Mouse (Mus musculus): ENCODE data around the gene Hist1h2ag. TPM values are rescaled to one million over a fixed set of nuclear protein-coding genes. Genes with fewer than 3 reads are reported as not detected.

The Hist1h2ag gene
- total RNA-seq, 2 experiments from 2014 or later: 3.7 to 705 TPM

DNA sequence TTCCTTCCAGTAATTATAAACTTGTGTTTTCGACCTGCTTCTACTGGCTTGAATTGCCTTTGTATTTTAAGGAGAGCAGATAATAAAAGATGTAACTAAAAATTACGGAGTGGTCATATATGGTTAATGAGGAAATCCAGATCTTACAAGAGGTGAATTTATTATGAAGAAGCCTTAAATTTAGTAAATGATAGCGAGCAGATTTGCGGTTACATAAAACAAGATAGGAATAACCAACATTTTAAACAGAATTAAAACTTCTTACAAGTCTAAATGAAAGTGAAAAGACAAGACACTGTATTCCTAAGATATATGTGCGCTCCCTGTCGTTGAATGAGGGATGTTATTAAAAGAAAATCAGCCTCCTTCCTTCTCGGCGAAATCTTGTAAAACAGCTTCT, 47.8 kb downstream of the Hist1h2ag start:
- no peak for ATAC-seq (replicated peaks; ENCODE audit: low FRiP score, poor library complexity, severe bottlenecking)

DNA sequence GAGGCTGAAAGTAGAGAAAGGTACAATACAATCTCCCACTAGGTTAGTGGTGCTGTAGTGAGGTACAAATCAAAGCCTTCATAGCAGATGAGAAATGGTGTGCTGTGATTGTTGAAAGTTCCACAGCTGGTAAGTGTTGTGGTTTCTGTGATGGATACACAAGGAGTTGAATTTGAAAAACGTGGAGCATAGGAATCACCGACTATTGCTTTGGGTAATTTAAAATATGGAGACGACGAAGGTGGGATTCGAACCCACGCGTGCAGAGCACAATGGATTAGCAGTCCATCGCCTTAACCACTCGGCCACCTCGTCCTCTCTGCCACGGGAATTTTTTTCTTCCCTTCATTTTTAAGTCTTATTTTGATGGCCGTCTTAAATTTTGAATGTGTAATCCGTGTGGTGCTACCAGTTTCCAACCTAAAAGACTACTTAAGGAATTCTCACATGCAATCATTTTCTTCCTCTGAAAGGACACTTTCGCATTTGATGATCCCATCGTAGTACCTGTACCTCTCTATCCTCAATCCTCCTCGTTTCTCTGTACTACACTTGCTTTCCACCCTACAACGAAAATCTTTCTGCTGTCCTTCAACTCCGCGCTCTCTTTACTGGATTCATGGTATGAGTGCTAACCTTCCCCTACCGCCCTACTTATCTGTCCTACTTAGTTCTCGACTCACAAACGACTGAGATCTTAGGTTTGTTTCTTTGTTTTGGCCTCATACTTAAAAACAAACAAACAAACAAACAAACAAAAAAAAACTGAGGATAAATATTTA, 48.6 kb downstream of the Hist1h2ag start:
- ATAC-seq (replicated peaks; ENCODE audit: low FRiP score, poor library complexity, severe bottlenecking): no peak

GRCm38 (mm10) chr13:21992550-21992949, 50.2 kb downstream of the Hist1h2ag start:
- no peak for ATAC-seq (replicated peaks; ENCODE audit: low FRiP score, poor library complexity, severe bottlenecking)

Other genes with a start within 250 kb of the Hist1h2ag start
- 197 and 261 TPM in 2 replicates for gene Hist1h2bq, start 232.7 kb downstream of the Hist1h2ag start, total RNA-seq (2015; ENCODE audit: low replicate concordance)
- gene Hist1h2bq, start 232.7 kb downstream of the Hist1h2ag start, total RNA-seq (2017; ENCODE audit: low replicate concordance): 24.3 and 156 TPM in 2 replicates
- 63.1 and 86.1 TPM in 2 replicates for gene Hist1h2ao, start 232.5 kb downstream of the Hist1h2ag start, total RNA-seq (2015; ENCODE audit: low replicate concordance)
- gene Hist1h2ao, start 232.5 kb downstream of the Hist1h2ag start, total RNA-seq (2017; ENCODE audit: low replicate concordance): 517 TPM in 1 of 2 replicates, not detected in the other
- 71.7 and 77.6 TPM in 2 replicates for gene Hist1h4m, start 231.2 kb downstream of the Hist1h2ag start, total RNA-seq (2015; ENCODE audit: low replicate concordance)
- 860 and 1,014 TPM in 2 replicates for gene Hist1h4m, start 231.2 kb downstream of the Hist1h2ag start, total RNA-seq (2017; ENCODE audit: low replicate concordance)
- 6.9 and 21.5 TPM in 2 replicates for gene Hist1h4n, start 210.7 kb downstream of the Hist1h2ag start, total RNA-seq (2015; ENCODE audit: low replicate concordance)
- 699 and 712 TPM in 2 replicates for gene Hist1h4n, start 210.7 kb downstream of the Hist1h2ag start, total RNA-seq (2017; ENCODE audit: low replicate concordance)
- gene Hist1h2ap, start 209.4 kb downstream of the Hist1h2ag start, total RNA-seq (2015; ENCODE audit: low replicate concordance): 40.2 and 52.7 TPM in 2 replicates
- gene Hist1h2ap, start 209.4 kb downstream of the Hist1h2ag start, total RNA-seq (2017; ENCODE audit: low replicate concordance): 924 and 2,814 TPM in 2 replicates
- gene Hist1h2br, start 209.2 kb downstream of the Hist1h2ag start, total RNA-seq (2015; ENCODE audit: low replicate concordance): 215 and 279 TPM in 2 replicates
- 157 and 261 TPM in 2 replicates for gene Hist1h2br, start 209.2 kb downstream of the Hist1h2ag start, total RNA-seq (2017; ENCODE audit: low replicate concordance)
- gene Zfp184, start 97.8 kb downstream of the Hist1h2ag start, total RNA-seq (2015; ENCODE audit: low replicate concordance): 0.19 and 2.9 TPM in 2 replicates
- 0.34 and 2.5 TPM in 2 replicates for gene Zfp184, start 97.8 kb downstream of the Hist1h2ag start, total RNA-seq (2017; ENCODE audit: low replicate concordance)
- gene Pom121l2, start 61.8 kb downstream of the Hist1h2ag start, total RNA-seq (2015; ENCODE audit: low replicate concordance): not detected in 2 replicates
- gene Pom121l2, start 61.8 kb downstream of the Hist1h2ag start, total RNA-seq (2017; ENCODE audit: low replicate concordance): not detected in 2 replicates
- gene Prss16, start 33.2 kb downstream of the Hist1h2ag start, total RNA-seq (2015; ENCODE audit: low replicate concordance): 2.7 and 6.3 TPM in 2 replicates
- gene Prss16, start 33.2 kb downstream of the Hist1h2ag start, total RNA-seq (2017; ENCODE audit: low replicate concordance): 1.8 and 2.2 TPM in 2 replicates
- 2.5 TPM in 1 of 2 replicates, not detected in the other for gene Hist1h2ah, start 7.4 kb downstream of the Hist1h2ag start, total RNA-seq (2015; ENCODE audit: low replicate concordance)
- 462 and 930 TPM in 2 replicates for gene Hist1h2ah, start 7.4 kb downstream of the Hist1h2ag start, total RNA-seq (2017; ENCODE audit: low replicate concordance)
- gene Hist1h2bk, start 7.1 kb downstream of the Hist1h2ag start, total RNA-seq (2015; ENCODE audit: low replicate concordance): 14.6 and 64.4 TPM in 2 replicates
- 627 and 660 TPM in 2 replicates for gene Hist1h2bk, start 7.1 kb downstream of the Hist1h2ag start, total RNA-seq (2017; ENCODE audit: low replicate concordance)
- gene Hist1h4i, start 1.6 kb downstream of the Hist1h2ag start, total RNA-seq (2015; ENCODE audit: low replicate concordance): 32.4 and 38.2 TPM in 2 replicates
- gene Hist1h4i, start 1.6 kb downstream of the Hist1h2ag start, total RNA-seq (2017; ENCODE audit: low replicate concordance): 129 and 151 TPM in 2 replicates
- 17.9 and 23.8 TPM in 2 replicates for gene Hist1h2bj, start 270 bp upstream of the Hist1h2ag start, total RNA-seq (2015; ENCODE audit: low replicate concordance)
- 272 and 275 TPM in 2 replicates for gene Hist1h2bj, start 270 bp upstream of the Hist1h2ag start, total RNA-seq (2017; ENCODE audit: low replicate concordance)
- not detected in 2 replicates for gene Vmn1r188, start 41.5 kb upstream of the Hist1h2ag start, total RNA-seq (2015; ENCODE audit: low replicate concordance)
- gene Vmn1r188, start 41.5 kb upstream of the Hist1h2ag start, total RNA-seq (2017; ENCODE audit: low replicate concordance): not detected in 2 replicates
- not detected in 2 replicates for gene Vmn1r189, start 62.9 kb upstream of the Hist1h2ag start, total RNA-seq (2015; ENCODE audit: low replicate concordance)
- 0.43 TPM in 1 of 2 replicates, not detected in the other for gene Vmn1r189, start 62.9 kb upstream of the Hist1h2ag start, total RNA-seq (2017; ENCODE audit: low replicate concordance)
- gene Vmn1r191, start 141.0 kb upstream of the Hist1h2ag start, total RNA-seq (2015; ENCODE audit: low replicate concordance): not detected in 2 replicates
- gene Vmn1r191, start 141.0 kb upstream of the Hist1h2ag start, total RNA-seq (2017; ENCODE audit: low replicate concordance): not detected in 2 replicates
- gene Vmn1r192, start 148.2 kb upstream of the Hist1h2ag start, total RNA-seq (2015; ENCODE audit: low replicate concordance): not detected in 2 replicates
- not detected in 2 replicates for gene Vmn1r192, start 148.2 kb upstream of the Hist1h2ag start, total RNA-seq (2017; ENCODE audit: low replicate concordance)
- gene Vmn1r193, start 180.2 kb upstream of the Hist1h2ag start, total RNA-seq (2015; ENCODE audit: low replicate concordance): not detected in 2 replicates
- gene Vmn1r193, start 180.2 kb upstream of the Hist1h2ag start, total RNA-seq (2017; ENCODE audit: low replicate concordance): not detected in 2 replicates
- gene Vmn1r194, start 201.3 kb upstream of the Hist1h2ag start, total RNA-seq (2015; ENCODE audit: low replicate concordance): not detected in 2 replicates
- not detected in 2 replicates for gene Vmn1r194, start 201.3 kb upstream of the Hist1h2ag start, total RNA-seq (2017; ENCODE audit: low replicate concordance)
- not detected in 2 replicates for gene Vmn1r195, start 227.6 kb upstream of the Hist1h2ag start, total RNA-seq (2015; ENCODE audit: low replicate concordance)
- gene Vmn1r195, start 227.6 kb upstream of the Hist1h2ag start, total RNA-seq (2017; ENCODE audit: low replicate concordance): not detected in 2 replicates
- not detected in 2 replicates for gene Vmn1r196, start 247.0 kb upstream of the Hist1h2ag start, total RNA-seq (2015; ENCODE audit: low replicate concordance)
- gene Vmn1r196, start 247.0 kb upstream of the Hist1h2ag start, total RNA-seq (2017; ENCODE audit: low replicate concordance): not detected in 2 replicates